Mouse (Mus musculus) embryonic fibroblast, embryonic 13.5 days (primary cell): Measurements from ENCODE around the gene Tmbim7.

Source experiments
- CTCF ChIP-seq: IDR thresholded peaks from 2 replicates; pipeline ENCODE4 v1.5.1; 2011; ENCODE audit warnings: mild to moderate bottlenecking, control low read depth, low read length, moderate library complexity, borderline replicate concordance; ENCODE audit not compliant: insufficient read depth
- POLR2A ChIP-seq: IDR thresholded peaks from 2 replicates; pipeline ENCODE4 v1.6.1; 2011; ENCODE audit warnings: low read depth, mild to moderate bottlenecking, control low read depth, low read length, moderate library complexity

- TF ChIP-seq CTCF (no peak), POLR2A (no peak)
Measured at GRCm38 (mm10) chr5:3648206-3648848, 2.7 kb upstream of the Tmbim7 start.
